Mouse (Mus musculus) neural tube, embryonic 14.5 days (tissue): Measurements from ENCODE around the gene Gramd4. TPM values are rescaled to one million over a fixed set of nuclear protein-coding genes. Genes with fewer than 3 reads are reported as not detected.
A peak's percentile ranks its signal among the peaks of the same experiment; 100 is the strongest.

Experiments
- ATAC-seq: fragments of 200-750 bp; cut with Nextera tagmentation; 2 replicates; pipeline ENCODE4 v1.8.0; 2017; ENCODE audit warnings: low read depth, mild to moderate bottlenecking, moderate TSS enrichment, moderate library complexity
- H3K27ac ChIP-seq: fragments of 300-500 bp; sonication (generic); 2 replicates; pipeline ENCODE4 v1.5.1; 2014; ENCODE audit warnings: low read depth, mild to moderate bottlenecking, control low read depth, low read length, moderate library complexity, mixed read lengths
- H3K27me3 ChIP-seq: fragments of 300-500 bp; sonication (generic); 2 replicates; pipeline ENCODE4 v1.6.1; 2014; ENCODE audit warnings: low read length; ENCODE audit not compliant: control insufficient read depth, insufficient read depth
- H3K36me3 ChIP-seq: fragments of 300-500 bp; sonication (generic); 2 replicates; pipeline ENCODE4 v1.6.1; 2014; ENCODE audit warnings: low read length, mixed read lengths; ENCODE audit not compliant: control insufficient read depth, insufficient read depth
- H3K4me1 ChIP-seq: fragments of 300-500 bp; sonication (generic); 2 replicates; pipeline ENCODE4 v1.6.1; 2014; ENCODE audit warnings: low read length; ENCODE audit not compliant: control insufficient read depth, insufficient read depth
- H3K4me2 ChIP-seq: fragments of 300-500 bp; sonication (generic); 2 replicates; pipeline ENCODE4 v1.6.1; 2014; ENCODE audit warnings: mild to moderate bottlenecking, low read depth, low read length, control low read depth
- H3K4me3 ChIP-seq: fragments of 300-500 bp; sonication (generic); 2 replicates; pipeline ENCODE4 v1.5.1; 2014; ENCODE audit warnings: low read depth, low read length, control low read depth, mixed read lengths
- H3K9ac ChIP-seq: fragments of 300-500 bp; sonication (generic); replicated peaks from 2 replicates; pipeline ENCODE4 v1.6.1; 2014; ENCODE audit warnings: low read depth, mild to moderate bottlenecking, control low read depth, low read length, mixed read lengths
- H3K9me3 ChIP-seq: fragments of 300-500 bp; sonication (generic); 2 replicates; pipeline ENCODE4 v1.6.1; 2016; ENCODE audit warnings: low read length; ENCODE audit not compliant: control insufficient read depth
- WGBS: fragments of 180-500 bp; shearing (Covaris S2); extraction: QIAGEN DNeasy Blood & Tissue Kit; methylation state at CpG from one replicate; pipeline ENCODE4 v1.1.7; 2014; 5-methylcytosine and 5-hydroxymethylcytosine counted together
- polyA plus RNA-seq: library from polyadenylated mRNA; unstranded; fragments of >200 nt; fragmentation: Nextera tagmentation; extraction: Ambion mirVana; gene quantifications from 2 replicates; pipeline ENCODE4 v1.2.1, GENCODE M21; 2014

Gene Gramd4
- polyA plus RNA-seq, 1 experiment from 2014 or later, result 17.1 TPM

DNA sequence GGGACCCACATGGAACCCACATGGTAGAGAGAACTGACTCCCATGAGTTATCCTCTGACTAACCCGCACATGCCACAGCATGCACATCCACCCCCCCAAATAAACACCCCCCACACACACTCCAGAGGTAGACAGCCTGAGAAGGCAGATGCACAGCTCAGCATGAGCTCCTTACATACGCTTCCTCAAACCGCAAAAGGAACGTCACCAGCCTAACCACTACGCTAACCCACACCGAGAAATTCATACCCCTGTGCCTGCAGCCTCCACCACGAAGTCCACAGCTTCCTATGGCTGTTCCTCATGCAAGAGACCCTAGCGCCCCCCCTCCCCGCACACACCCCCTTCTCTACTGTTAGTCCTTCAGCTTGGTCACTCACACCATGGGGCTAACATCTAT, 35.5 kb upstream of the Gramd4 start:
- 80% methylated on average over 9 of the region's 9 CpGs for WGBS
- no peak for ATAC-seq
- Histone ChIP-seq H3K27me3 (no peaks in the 10 kb centered on the region), H3K4me2 (no peak overlapping the region), H3K27ac (no peak overlapping the region), H3K9ac (no peak overlapping the region), H3K4me3 (no peak overlapping the region), H3K9me3 (no peaks in the 10 kb centered on the region), H3K4me1 (no peaks in the 10 kb centered on the region), H3K36me3 (no peaks in the 10 kb centered on the region)

DNA sequence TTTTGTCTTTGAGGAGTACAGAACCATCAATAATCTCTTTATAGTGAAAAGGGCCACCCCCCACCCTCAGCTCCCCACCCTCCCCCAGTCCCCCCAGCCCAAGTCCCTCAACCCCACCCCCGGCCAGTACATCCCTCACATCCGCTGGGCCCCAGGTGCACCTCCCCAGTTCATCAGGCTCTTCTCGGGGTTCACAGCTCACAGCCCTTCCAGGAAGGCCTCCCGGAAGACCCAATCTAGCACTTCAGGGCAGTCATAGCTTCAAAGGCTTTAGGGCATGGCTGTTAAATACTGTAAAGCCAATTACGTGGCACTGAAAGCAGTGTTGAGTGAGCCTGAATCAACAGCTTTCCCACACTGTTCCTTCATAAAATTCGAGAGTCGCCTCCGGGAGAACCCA, 29.6 kb upstream of the Gramd4 start:
- Histone ChIP-seq H3K4me3 (no peak overlapping the region), H3K36me3 (no peaks in the 10 kb centered on the region), H3K9me3 (no peaks in the 10 kb centered on the region), H3K9ac (no peak overlapping the region), H3K4me2 (peak overlapping the region; percentile 8; the same call in 1 of the 2 replicates), H3K4me1 (no peaks in the 10 kb centered on the region), H3K27ac (no peak overlapping the region), H3K27me3 (peaks cover 1% of the 10 kb centered on the region; the same call in 1 of the 2 replicates)
- WGBS, result 21% methylated on average over 8 of the region's 8 CpGs
- no peak for ATAC-seq

DNA sequence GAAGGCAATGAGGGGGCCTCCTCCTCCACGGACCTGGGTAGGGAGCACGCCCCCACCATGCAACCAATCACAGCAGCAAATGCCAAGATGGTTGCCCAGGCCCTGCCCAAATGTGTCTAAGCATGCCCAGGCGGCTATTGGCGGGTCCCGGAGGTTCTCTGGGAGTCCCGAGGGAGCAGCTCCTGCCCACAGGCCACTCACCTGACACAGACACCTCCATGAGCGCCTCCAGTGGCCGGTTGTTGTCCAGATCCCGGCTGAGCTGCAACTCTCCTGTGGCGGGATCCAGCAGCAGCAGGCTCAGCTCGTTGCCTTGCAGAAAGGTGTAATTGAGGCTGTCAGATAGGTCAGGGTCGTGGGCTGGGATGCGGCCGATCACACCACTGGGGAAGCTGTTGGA, 27.5 kb upstream of the Gramd4 start:
- peak overlapping the region; percentile 11; the same call in 1 of the 2 replicates for H3K4me2 ChIP-seq
- H3K9ac ChIP-seq, result no peak overlapping the region
- peaks cover 10% of the 10 kb centered on the region; the same call in 1 of the 2 replicates for H3K4me1 ChIP-seq
- peaks cover 16% of the 10 kb centered on the region for H3K27me3 ChIP-seq
- H3K36me3 ChIP-seq, result no peaks in the 10 kb centered on the region
- H3K27ac ChIP-seq, result no peak overlapping the region
- ATAC-seq, result no peak
- H3K9me3 ChIP-seq, result no peaks in the 10 kb centered on the region
- no peak overlapping the region for H3K4me3 ChIP-seq
- 69% methylated on average over 14 of the region's 14 CpGs for WGBS

GRCm38 (mm10) chr15:86032811-86033190, 24.7 kb upstream of the Gramd4 start:
- H3K27ac ChIP-seq, result no peak overlapping the region
- peak; percentile 7; the same call in 1 of the 2 replicates for ATAC-seq

GRCm38 (mm10) chr15:86033191-86033841, 24.2 kb upstream of the Gramd4 start, which contains the start of gene Celsr1:
TSS of gene Celsr1 (minus strand) at chr15:86033777.
- no peaks in the 10 kb centered on the region for H3K9me3 ChIP-seq
- H3K4me1 ChIP-seq, result peaks cover 10% of the 10 kb centered on the region; the same call in 1 of the 2 replicates
- under 1% methylated on average over 65 of the region's 80 CpGs for WGBS
- H3K27me3 ChIP-seq, result peaks cover 16% of the 10 kb centered on the region
- no peaks in the 10 kb centered on the region for H3K36me3 ChIP-seq
- H3K4me2 ChIP-seq, result peak within 1 kb of the TSS; percentile 83
- peak within 1 kb of the TSS; percentile 42; the same call in 1 of the 2 replicates for H3K9ac ChIP-seq
- H3K4me3 ChIP-seq, result peak within 1 kb of the TSS; percentile 44
- ATAC-seq, result peak; percentile 32; the same call in 1 of the 2 replicates
- H3K27ac ChIP-seq, result peak within 1 kb of the TSS; percentile 28; the same call in 1 of the 2 replicates

More at GRCm38 (mm10) chr15:86032811-86033190, 24.7 kb upstream of the Gramd4 start:
- Histone ChIP-seq H3K36me3 (no peaks in the 10 kb centered on the region), H3K4me1 (peaks cover 10% of the 10 kb centered on the region; the same call in 1 of the 2 replicates), H3K9ac (peak overlapping the region; percentile 42; the same call in 1 of the 2 replicates), H3K4me3 (peak overlapping the region; percentile 44), H3K9me3 (no peaks in the 10 kb centered on the region), H3K4me2 (peak overlapping the region; percentile 83), H3K27me3 (peaks cover 16% of the 10 kb centered on the region)
- under 1% methylated on average over 38 of the region's 38 CpGs for WGBS

DNA sequence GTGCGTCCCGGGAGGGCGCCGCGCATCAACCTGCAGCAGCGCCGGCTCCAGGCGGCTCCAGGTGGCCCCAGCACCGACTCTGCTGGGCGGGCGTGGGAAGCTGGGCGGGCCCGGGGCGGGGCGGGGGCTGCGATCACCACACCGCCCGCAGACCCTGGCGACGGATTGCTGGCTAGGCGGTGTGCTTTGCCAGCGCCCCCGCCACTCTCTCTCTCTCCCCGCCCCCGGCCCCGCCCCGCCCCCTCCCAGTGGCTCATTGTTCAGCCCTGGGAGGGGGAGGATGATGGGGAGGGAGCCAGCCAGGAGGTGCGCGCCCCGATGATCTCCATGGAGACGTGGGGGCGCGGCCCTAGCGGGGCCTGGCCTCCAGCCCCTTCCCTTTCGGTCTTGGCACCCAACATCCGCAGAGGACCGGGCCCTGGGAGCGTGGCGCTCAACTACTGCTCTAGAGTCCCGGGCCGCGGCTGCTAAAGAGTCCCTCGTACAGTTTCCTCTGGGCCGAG, 23.4 kb upstream of the Gramd4 start:
- peak; percentile 80 for ATAC-seq
- no peaks in the 10 kb centered on the region for H3K36me3 ChIP-seq
- no peaks in the 10 kb centered on the region for H3K9me3 ChIP-seq
- under 1% methylated on average over 27 of the region's 44 CpGs for WGBS
- H3K4me1 ChIP-seq, result peaks cover 10% of the 10 kb centered on the region; the same call in 1 of the 2 replicates
- H3K4me3 ChIP-seq, result peak overlapping the region; percentile 44
- peak overlapping the region; percentile 42; the same call in 1 of the 2 replicates for H3K9ac ChIP-seq
- no peak overlapping the region; the same call in 1 of the 2 replicates for H3K27ac ChIP-seq
- peaks cover 16% of the 10 kb centered on the region for H3K27me3 ChIP-seq
- H3K4me2 ChIP-seq, result peak overlapping the region; percentile 83

DNA sequence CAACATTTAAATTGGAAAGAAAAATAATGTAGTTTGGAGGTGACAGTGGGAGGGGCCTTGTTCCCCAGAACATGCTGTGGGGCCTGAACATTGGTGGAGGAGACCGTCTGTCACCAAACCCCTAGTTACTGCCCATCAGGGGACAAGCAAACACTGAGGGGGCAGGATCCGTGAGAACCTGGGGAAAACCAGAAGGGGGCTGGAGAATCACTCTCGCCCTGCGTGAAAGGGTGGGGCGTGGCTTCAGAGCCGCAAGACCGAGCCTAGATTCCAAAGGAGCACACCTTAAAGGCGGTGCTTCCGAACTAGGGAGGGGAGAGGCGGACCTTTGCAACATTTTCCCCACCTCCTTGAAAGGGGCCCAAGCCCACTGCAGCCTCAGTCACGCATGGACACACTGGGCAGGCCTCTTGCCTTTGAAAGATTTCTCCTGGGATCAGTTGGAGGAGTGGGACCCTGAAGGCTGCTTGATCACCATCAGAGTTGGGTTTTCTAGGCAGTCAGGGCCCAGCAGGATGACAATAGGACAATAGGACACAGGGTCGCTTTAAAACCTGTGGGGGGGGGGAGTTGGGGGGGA, 22.6 kb upstream of the Gramd4 start:
- H3K36me3 ChIP-seq, result no peaks in the 10 kb centered on the region

DNA sequence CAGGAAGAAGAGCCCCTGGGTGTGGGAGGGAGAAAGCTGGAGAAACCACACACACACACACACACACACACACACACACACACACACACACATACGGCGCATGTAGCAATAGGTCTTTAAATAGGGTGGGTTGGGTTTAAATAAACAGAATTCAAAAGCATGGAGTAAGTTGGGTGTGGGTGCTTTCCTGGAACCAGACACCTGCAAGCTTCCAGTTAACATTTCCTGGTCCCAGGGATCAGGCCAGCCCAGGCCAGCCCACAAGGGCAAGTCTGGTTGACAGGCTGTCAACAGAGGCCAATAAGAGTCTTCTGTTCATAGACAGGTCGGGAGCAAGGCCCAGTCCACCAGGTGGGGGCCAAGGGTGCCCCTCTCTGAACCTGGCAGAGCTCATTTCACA, 21.6 kb upstream of the Gramd4 start:
- H3K4me1 ChIP-seq, result peaks cover 10% of the 10 kb centered on the region; the same call in 1 of the 2 replicates
- no peak for ATAC-seq

More for the DNA sequence above, 22.6 kb upstream of the Gramd4 start:
- H3K9ac ChIP-seq, result no peak overlapping the region
- no peaks in the 10 kb centered on the region for H3K9me3 ChIP-seq
- 7% methylated on average over 12 of the region's 12 CpGs for WGBS
- no peak overlapping the region for H3K4me3 ChIP-seq
- peaks cover 19% of the 10 kb centered on the region for H3K27me3 ChIP-seq
- peaks cover 10% of the 10 kb centered on the region; the same call in 1 of the 2 replicates for H3K4me1 ChIP-seq
- peak overlapping the region; percentile 83; the same call in 1 of the 2 replicates for H3K4me2 ChIP-seq
- no peak overlapping the region for H3K27ac ChIP-seq
- no peak for ATAC-seq

GRCm38 (mm10) chr15:86038802-86039201, 18.7 kb upstream of the Gramd4 start:
- H3K4me3 ChIP-seq, result no peak overlapping the region
- WGBS, result 0% methylated on average over 2 of the region's 2 CpGs
- no peak overlapping the region for H3K9ac ChIP-seq
- no peaks in the 10 kb centered on the region for H3K9me3 ChIP-seq
- ATAC-seq, result peak; percentile 82
- no peak overlapping the region for H3K27ac ChIP-seq
- no peak overlapping the region for H3K4me2 ChIP-seq
- peaks cover 9% of the 10 kb centered on the region for H3K27me3 ChIP-seq
- peaks cover 7% of the 10 kb centered on the region; the same call in 1 of the 2 replicates for H3K4me1 ChIP-seq
- no peaks in the 10 kb centered on the region for H3K36me3 ChIP-seq

More for the DNA sequence above, 21.6 kb upstream of the Gramd4 start:
- no peak overlapping the region for H3K4me3 ChIP-seq
- H3K9ac ChIP-seq, result no peak overlapping the region
- H3K27me3 ChIP-seq, result peaks cover 19% of the 10 kb centered on the region
- no peaks in the 10 kb centered on the region for H3K9me3 ChIP-seq
- WGBS, result 70% methylated on average over 3 of the region's 3 CpGs
- H3K27ac ChIP-seq, result no peak overlapping the region
- H3K36me3 ChIP-seq, result no peaks in the 10 kb centered on the region
- H3K4me2 ChIP-seq, result no peak overlapping the region
